Mouse (Mus musculus): ENCODE measurements around the gene Eif4e. TPM values are rescaled to one million over a fixed set of nuclear protein-coding genes. Genes with fewer than 3 reads are reported as not detected.

Gene Eif4e
- total RNA-seq (2021) = 100 to 1,000 TPM; 121 TPM
- long read RNA-seq, experiment 1, transcript Eif4e-204 (7 exons, 1,421 nt) = major isoform, 89 of 131 reads
- long read RNA-seq, experiment 1, partial matches to known transcripts = 17 of 131 reads
- long read RNA-seq, experiment 1, other reads (novel, unspliced or antisense) = 25 of 131 reads
- long read RNA-seq, experiment 2, transcript Eif4e-204 (7 exons, 1,421 nt) = major isoform, 97 of 142 reads
- long read RNA-seq, experiment 2, partial matches to known transcripts = 9 of 142 reads
- long read RNA-seq, experiment 2, other reads (novel, unspliced or antisense) = 36 of 142 reads

GRCm38 (mm10) chr3:138526073-138526915, at the start of gene Eif4e:
Gene Eif4e (plus strand): TSS chr3:138526179.
- intact Hi-C loops (cut with DNase I) = no loop called here
- peak; percentile 61 to 62 for DNase-seq

DNA sequence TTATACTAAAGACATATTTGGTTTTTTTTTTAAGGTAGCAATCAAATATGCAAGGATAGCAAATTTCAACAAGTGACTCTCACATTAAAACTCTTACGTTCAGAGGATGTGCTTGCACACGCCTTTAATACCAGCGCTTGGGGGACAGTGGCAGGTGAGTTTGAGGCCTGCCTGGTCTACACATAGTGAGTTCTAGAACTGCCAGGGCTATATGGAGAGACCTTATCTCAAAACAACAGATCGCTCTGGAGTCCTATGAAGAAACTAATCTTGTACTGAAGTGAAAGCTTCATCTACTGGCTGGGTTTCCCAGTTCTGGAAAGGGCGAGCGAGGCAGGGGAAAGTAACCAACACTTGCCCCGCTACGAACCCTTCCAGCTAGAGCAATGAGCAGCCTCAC, 46.5 kb upstream of the Eif4e start:
- no peak for DNase-seq
- intact Hi-C loops (cut with DNase I) = no loop called here

DNA sequence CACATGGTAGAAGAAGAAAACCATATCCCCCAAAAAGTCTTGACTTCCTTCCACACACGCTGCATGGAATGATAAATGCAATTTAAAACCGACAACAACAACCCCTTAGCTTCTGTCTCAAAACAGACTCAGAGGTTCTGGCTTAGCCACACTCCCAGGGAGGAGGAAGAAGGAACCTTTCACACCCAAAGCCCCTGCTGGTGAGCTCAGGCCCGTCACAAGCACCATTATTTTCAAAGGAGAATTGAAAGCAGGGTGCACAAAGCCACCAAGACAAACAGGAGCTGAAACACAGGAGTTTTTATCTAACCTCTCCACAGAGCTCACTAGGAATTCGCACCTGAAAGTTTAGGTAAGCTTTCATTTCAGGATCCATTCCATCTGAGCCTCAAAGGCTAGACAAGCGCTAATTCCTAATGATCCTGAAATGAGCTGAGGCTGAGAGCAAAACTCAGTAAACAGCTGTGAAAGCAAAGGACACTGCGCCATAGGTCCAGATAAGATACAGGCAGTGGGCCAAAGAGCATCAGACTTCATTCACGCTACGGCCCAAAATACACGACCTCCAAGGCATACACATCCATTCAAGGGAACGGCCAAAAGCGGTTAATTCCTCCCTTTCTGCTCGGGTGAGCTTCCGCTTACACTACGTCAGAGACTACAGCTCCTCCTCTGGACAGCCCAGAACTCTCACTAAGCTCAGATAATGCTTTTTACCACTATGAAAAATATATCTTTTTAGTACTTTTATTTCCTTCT, 44.3 kb upstream of the Eif4e start:
- DNase-seq = no peak
- intact Hi-C loops (cut with DNase I) = no loop called here

GRCm38 (mm10) chr3:138483240-138483639, 42.7 kb upstream of the Eif4e start:
- no peak for DNase-seq
- intact Hi-C loops (cut with DNase I) = no loop called here

DNA sequence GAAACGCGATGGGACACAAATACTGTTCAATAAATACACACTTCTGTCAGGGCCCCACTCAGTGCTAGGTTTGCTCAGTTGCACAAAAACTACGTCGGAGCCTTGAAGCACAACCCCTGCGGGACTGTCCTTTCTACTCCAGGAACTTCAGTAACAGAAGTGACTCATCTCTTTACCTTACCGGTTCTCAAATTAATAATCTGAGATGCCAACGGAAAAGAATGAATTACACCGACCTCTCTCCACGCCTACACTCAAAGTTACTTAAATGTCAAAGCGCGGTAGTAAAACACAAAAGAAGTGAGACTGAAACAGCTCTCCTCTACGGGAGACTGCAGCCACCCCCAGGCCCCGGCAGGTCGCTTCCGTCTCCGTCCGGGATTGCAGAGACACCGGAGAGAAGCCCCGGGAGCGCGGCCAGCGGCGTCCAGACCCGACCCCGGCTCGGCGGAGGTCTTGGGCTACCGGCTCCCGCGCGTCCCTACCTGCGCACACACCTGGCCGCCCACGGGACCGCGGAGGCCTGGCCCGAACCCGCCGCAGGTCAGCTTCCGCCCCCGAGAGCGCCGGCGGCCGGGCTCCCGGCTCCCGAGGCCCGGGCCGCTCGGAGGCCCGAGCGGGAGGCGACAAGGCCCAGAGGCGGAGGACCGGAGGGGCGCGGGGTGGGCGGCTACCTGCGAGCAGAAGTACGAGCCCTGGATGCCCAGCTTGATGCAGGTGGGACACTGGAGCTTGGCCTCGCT, 37.2 kb upstream of the Eif4e start:
- peak in 1 of 2 experiments; percentile 7 for DNase-seq
- intact Hi-C loops (cut with DNase I) = loop anchor here (5.0 kb wide), 1 partner anchor 46 kb away; the partner anchor contains the start of gene Adh5

GRCm38 (mm10) chr3:138489327-138490033, 36.5 kb upstream of the Eif4e start, which contains the start of gene Metap1:
Gene Metap1 (minus strand): TSS chr3:138489515.
- intact Hi-C loops (cut with DNase I) = loop anchor here (5.0 kb wide), 1 partner anchor 47 kb away; the partner anchor contains the start of gene Adh5
- DNase-seq = peak; percentile 93 to 97

- no peak for DNase-seq
- intact Hi-C loops (cut with DNase I) = no loop called here
Observed at GRCm38 (mm10) chr3:138490034-138490337, 36.0 kb upstream of the Eif4e start.

DNA sequence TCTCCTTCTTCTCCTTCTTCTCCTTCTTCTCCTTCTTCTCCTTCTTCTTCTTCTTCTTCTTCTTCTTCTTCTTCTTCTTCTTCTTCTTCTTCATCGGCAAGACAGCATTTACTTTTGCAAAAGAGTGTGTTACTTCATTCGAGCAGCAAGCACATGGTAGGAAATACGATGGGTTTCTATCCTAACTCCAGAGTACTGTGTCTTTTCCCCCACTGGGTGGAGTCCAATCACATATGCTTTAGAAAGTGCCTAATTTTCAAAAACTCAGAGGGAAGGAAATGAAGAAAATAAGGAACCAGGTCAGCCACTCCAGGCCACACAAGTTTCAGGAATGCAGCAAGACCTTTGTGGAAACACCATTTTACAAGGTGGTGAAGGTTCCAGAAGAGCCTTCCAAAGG, 32.3 kb upstream of the Eif4e start:
- no peak for DNase-seq
- intact Hi-C loops (cut with DNase I) = no loop called here

- intact Hi-C loops (cut with DNase I) = no loop called here
- DNase-seq = no peak
Observed at GRCm38 (mm10) chr3:138494565-138494964, 31.4 kb upstream of the Eif4e start.

GRCm38 (mm10) chr3:138495166-138496145, 30.5 kb upstream of the Eif4e start:
- DNase-seq = no peak
- intact Hi-C loops (cut with DNase I) = no loop called here

DNA sequence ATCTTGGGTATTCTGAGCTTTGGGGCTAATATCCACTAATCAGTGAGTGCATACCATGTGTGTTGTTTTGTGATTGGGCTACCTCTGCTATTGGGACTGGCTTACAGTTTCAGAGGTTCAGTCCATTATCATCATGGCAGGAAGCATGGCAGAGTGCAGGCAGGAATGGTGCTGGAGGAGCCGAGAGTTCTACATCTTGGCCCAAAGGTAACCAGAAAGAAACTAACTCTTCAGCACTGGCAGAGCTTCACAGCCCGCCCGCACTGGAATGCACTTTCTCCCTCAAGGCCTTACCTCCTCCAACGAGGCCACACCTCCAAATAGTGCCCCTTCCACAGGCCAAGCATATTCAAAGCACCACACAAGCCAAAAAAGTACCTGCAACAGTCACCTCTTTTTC, 27.2 kb upstream of the Eif4e start:
- DNase-seq = no peak
- intact Hi-C loops (cut with DNase I) = no loop called here

DNA sequence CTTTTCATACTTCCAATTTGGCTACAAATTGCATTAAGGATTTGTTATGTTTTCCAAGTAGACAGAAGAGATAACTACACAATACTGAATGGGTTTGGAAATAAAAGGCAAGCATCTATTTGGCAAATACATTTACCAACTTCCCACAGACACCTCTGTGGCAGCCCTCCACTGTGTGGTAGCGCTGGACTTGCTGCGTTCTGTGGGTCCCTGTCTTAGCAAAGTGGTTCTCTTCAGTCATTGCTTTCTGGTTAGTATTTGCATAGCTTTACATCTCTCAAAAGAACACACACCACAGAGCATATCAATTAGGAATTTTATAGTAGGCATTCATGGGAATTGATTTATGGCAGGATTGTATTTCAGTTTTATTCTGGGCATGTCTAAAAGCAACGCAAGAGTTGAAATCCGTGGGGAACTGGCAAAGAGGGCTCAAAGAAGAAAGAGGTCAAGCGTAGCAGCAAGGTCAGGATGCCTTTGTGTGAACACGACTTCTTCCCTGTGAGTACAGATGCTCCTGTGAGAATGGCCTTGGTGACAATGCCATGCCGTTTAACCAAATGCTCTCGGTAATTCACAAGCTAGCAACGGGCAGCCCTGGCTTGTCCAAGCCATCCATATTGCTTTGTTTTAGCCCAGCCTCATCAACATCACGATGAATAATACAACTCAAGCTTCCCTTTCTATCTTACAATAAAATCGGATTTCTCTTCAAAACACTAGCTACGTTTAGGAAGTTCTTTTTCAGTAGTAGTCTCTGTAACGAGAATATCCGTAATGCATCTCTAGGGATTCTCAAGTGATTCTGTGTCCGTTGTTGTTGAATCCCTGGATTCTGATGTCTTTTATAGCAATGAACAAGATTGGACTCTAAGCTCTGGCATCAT, 25.9 kb upstream of the Eif4e start:
- intact Hi-C loops (cut with DNase I) = loop anchor here (10.0 kb wide), 2 partner anchors 245 to 405 kb away; partner anchors contain the start of gene Tspan5

DNA sequence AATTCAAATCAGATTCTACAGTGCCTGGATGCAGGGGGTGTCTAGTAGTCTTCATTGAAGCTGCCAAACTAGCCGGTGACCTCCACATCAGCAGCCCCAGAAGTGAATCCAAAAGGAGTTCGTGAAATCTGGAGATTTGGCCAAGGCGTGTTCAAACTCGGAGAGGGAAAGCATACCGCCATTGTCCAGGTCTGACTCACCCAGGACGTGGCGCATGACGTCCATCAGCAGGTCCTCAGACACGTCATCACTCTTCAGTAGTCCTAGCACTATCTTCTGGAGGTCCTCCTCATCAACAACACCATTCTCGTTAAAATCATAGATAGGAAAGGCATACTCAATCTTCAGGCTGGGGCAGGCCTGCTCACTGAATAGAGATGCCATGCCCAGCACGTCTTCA, 22.2 kb upstream of the Eif4e start:
- DNase-seq = no peak
- intact Hi-C loops (cut with DNase I) = loop anchor here (10.0 kb wide), 2 partner anchors 241 to 401 kb away; partner anchors contain the start of gene Tspan5

More for the DNA sequence above, 25.9 kb upstream of the Eif4e start:
- no peak for DNase-seq

- DNase-seq = no peak
- intact Hi-C loops (cut with DNase I) = loop anchor here (2.0 to 10.0 kb wide), 3 partner anchors 114 to 398 kb away; partner anchors contain the start of gene Tspan5
Observed at GRCm38 (mm10) chr3:138506749-138507148, 19.2 kb upstream of the Eif4e start.

GRCm38 (mm10) chr3:138509581-138509980, 16.4 kb upstream of the Eif4e start:
- no peak for DNase-seq
- intact Hi-C loops (cut with DNase I) = loop anchor here (10.0 kb wide), 2 partner anchors 235 to 395 kb away; partner anchors contain the start of gene Tspan5

DNA sequence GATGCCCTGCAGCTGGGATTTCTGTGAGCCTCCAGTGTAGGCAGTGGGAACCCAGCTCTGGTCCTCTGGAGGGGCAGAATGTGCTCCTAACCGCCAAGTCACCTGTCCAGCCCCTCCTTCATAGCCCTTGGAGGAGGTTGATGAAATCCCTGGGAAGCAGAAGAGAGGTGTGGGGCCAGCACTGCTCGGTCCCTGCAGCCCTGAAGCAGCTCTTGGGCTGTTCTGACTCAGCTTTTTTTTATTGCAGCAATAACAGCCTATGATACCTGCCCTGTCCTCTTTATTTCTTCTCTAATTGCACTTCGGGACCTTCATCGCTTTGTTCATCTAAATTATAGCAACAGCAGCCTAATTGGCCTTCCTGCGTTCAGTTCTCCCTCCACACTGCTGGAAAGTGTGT, 15.5 kb upstream of the Eif4e start:
- no peak for DNase-seq
- intact Hi-C loops (cut with DNase I) = no loop called here

- intact Hi-C loops (cut with DNase I) = no loop called here
Observed at GRCm38 (mm10) chr3:138513243-138513642, 12.7 kb upstream of the Eif4e start.

More at GRCm38 (mm10) chr3:138513243-138513642, 12.7 kb upstream of the Eif4e start:
- no peak for DNase-seq

Measured in gastrocnemius, postnatal 36 days (tissue).